ENCODE assay signal across 8 mouse cellular contexts in the genomic region with DNA sequence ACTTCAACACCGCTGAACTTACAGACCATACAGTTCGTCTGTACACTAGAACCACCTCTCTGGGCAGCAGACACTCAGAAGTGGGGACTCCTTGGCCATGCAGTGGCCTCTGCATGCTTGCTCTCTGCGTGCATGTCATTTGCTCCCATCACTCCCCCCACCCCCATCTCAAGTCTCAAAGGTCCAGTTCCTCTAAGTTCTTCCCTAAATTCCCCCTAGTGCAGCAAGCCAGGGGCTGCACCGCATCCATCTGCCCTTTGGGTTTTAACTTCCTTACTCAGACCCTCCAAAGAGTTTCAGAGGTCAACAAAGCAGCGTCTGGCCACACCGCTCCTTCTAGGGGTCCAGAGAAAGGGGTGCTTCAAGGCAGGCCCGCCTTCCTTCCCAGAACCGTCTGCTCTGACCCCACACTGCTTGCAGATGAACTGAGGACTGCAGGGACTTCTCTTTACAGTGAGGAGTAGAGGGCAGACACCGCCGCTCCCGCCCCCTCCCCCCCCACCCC. TPM values are rescaled to one million over a fixed set of nuclear protein-coding genes. Genes with fewer than 3 reads are reported as not detected.
DNase-seq lines count a peak whose midpoint lies in the region; ATAC-seq and TF ChIP-seq lines count a peak whose summit lies in the region.

No protein-coding gene starts in this region.

- no peaks in the 10 kb centered on the region for H3K27me3 ChIP-seq in erythroblast, embryonic 14.5 days (ENCODE audit: control insufficient read depth)
- H3K27me3 ChIP-seq in ES-Bruce4 (ENCODE audit: control insufficient read depth, insufficient read depth, low read length, poor library complexity, severe bottlenecking): no peaks in the 10 kb centered on the region
- no peaks in the 10 kb centered on the region for H3K27me3 ChIP-seq in heart, embryonic 13.5 days (replicated peaks)
- no peaks in the 10 kb centered on the region for H3K27me3 ChIP-seq in liver, embryonic 12.5 days (replicated peaks)
- H3K27me3 ChIP-seq in stomach, embryonic 14.5 days (ENCODE audit: control insufficient read depth, insufficient read depth, low read length): no peaks in the 10 kb centered on the region

- TF ChIP-seq CTCF in ES-Bruce4 (IDR thresholded peaks at IDR 0.05; ENCODE audit: low read depth, low read length): no peak

- no peak for DNase-seq in cerebellum, postnatal 25 days
- no peak for DNase-seq in adrenal gland, postnatal 10 days

- H3K36me3 ChIP-seq in erythroblast, embryonic 14.5 days (ENCODE audit: control insufficient read depth): peaks cover 85% of the 10 kb centered on the region
- H3K36me3 ChIP-seq in ES-Bruce4 (ENCODE audit: control insufficient read depth, insufficient read depth, low read length, poor library complexity, severe bottlenecking): no peaks in the 10 kb centered on the region
- H3K36me3 ChIP-seq in heart, embryonic 13.5 days: peaks cover 46% of the 10 kb centered on the region
- peaks cover 27% of the 10 kb centered on the region for H3K36me3 ChIP-seq in liver, embryonic 12.5 days
- H3K36me3 ChIP-seq in stomach, embryonic 14.5 days (ENCODE audit: control insufficient read depth, insufficient read depth, low read length): peaks cover 7% of the 10 kb centered on the region

- ATAC-seq in erythroblast, adult 5-6 weeks (replicated peaks; ENCODE audit: low FRiP score, poor library complexity, severe bottlenecking): no peak
- peak; percentile 21; the same call in 1 of the 2 replicates for ATAC-seq in heart, embryonic 13.5 days (ENCODE audit: extremely low read depth, insufficient number of reproducible peaks, low FRiP score, low TSS enrichment)
- no peak for ATAC-seq in liver, embryonic 12.5 days
- no peak; the same call in 1 of the 2 replicates for ATAC-seq in stomach, embryonic 14.5 days (ENCODE audit: insufficient number of reproducible peaks, insufficient read depth, low FRiP score, low read depth)

- peak overlapping the region; percentile 70 for H3K9ac ChIP-seq in ES-Bruce4 (ENCODE audit: low read depth, poor library complexity, severe bottlenecking)
- peak overlapping the region; percentile 81 for H3K9ac ChIP-seq in heart, embryonic 13.5 days
- H3K9ac ChIP-seq in liver, embryonic 12.5 days: peak overlapping the region; percentile 79
- H3K9ac ChIP-seq in stomach, embryonic 14.5 days (replicated peaks; ENCODE audit: low read depth, low read length): 0 out of 2 replicates have a peak overlapping the region, but pooled peaks have one; percentile 10

- peak overlapping the region; percentile 67 for H3K4me2 ChIP-seq in heart, embryonic 13.5 days
- peak overlapping the region; percentile 83 for H3K4me2 ChIP-seq in liver, embryonic 12.5 days
- peak overlapping the region; percentile 23 for H3K4me2 ChIP-seq in stomach, embryonic 14.5 days (replicated peaks; ENCODE audit: low read depth, low read length)

- H3K9me3 ChIP-seq in erythroblast, embryonic 14.5 days (ENCODE audit: control insufficient read depth, low read length): no peaks in the 10 kb centered on the region
- no peaks in the 10 kb centered on the region for H3K9me3 ChIP-seq in ES-Bruce4 (replicated peaks; ENCODE audit: control insufficient read depth, insufficient read depth, low read length, poor library complexity, severe bottlenecking)
- no peaks in the 10 kb centered on the region for H3K9me3 ChIP-seq in heart, embryonic 13.5 days
- no peaks in the 10 kb centered on the region for H3K9me3 ChIP-seq in liver, embryonic 12.5 days (replicated peaks)
- H3K9me3 ChIP-seq in stomach, embryonic 14.5 days (ENCODE audit: control insufficient read depth, low read depth, low read length): no peaks in the 10 kb centered on the region

- H3K27ac ChIP-seq in ES-Bruce4 (ENCODE audit: insufficient read depth, low read length): peak overlapping the region; percentile 97
- peak overlapping the region; percentile 96 for H3K27ac ChIP-seq in heart, embryonic 13.5 days (replicated peaks)
- H3K27ac ChIP-seq in liver, embryonic 12.5 days: peak overlapping the region; percentile 99
- peak overlapping the region; percentile 95 for H3K27ac ChIP-seq in stomach, embryonic 14.5 days (ENCODE audit: low read length)

- TF ChIP-seq POLR2A in ES-Bruce4 (IDR thresholded peaks at IDR 0.05; ENCODE audit: insufficient read depth, low read length): no peak

- peaks cover 88% of the 10 kb centered on the region for H3K4me1 ChIP-seq in erythroblast, embryonic 14.5 days (ENCODE audit: control insufficient read depth)
- H3K4me1 ChIP-seq in ES-Bruce4 (ENCODE audit: control insufficient read depth, insufficient read depth, low read length): peaks cover 5% of the 10 kb centered on the region
- peaks cover 74% of the 10 kb centered on the region for H3K4me1 ChIP-seq in heart, embryonic 13.5 days
- peaks cover 85% of the 10 kb centered on the region for H3K4me1 ChIP-seq in liver, embryonic 12.5 days
- H3K4me1 ChIP-seq in stomach, embryonic 14.5 days (ENCODE audit: control insufficient read depth, insufficient read depth, low read length): peaks cover 50% of the 10 kb centered on the region

- no peak for TF ChIP-seq EP300 in ES-Bruce4 (IDR thresholded peaks at IDR 0.05; ENCODE audit: insufficient read depth, low read depth, low read length)

- WGBS in heart, embryonic 13.5 days: 6% methylated on average over 11 of the region's 11 CpGs
- 9% methylated on average over 11 of the region's 11 CpGs for whole genome bisulfite sequencing in liver, embryonic 12.5 days (ENCODE audit: insufficient replicate concordance)
- WGBS in stomach, embryonic 14.5 days: 12% methylated on average over 11 of the region's 11 CpGs

- H3K4me3 ChIP-seq in erythroblast, embryonic 14.5 days (replicated peaks): peak overlapping the region; percentile 66
- peak overlapping the region; percentile 75 for H3K4me3 ChIP-seq in ES-Bruce4 (ENCODE audit: low read depth, low read length)
- peak overlapping the region; percentile 31 for H3K4me3 ChIP-seq in heart, embryonic 13.5 days
- peak overlapping the region; percentile 50 for H3K4me3 ChIP-seq in liver, embryonic 12.5 days
- no peak overlapping the region for H3K4me3 ChIP-seq in stomach, embryonic 14.5 days (ENCODE audit: low read depth, low read length)

RNA-seq across cellular contexts. Expression of gene Adamtsl4, which starts 14.0 kb away (rescaled TPM):
- polyA plus RNA-seq in erythroblast, embryonic 14.5 days (2012): 0.22 TPM in 1 of 2 replicates, not detected in the other
- not detected in 2 replicates for total RNA-seq in erythroblast, adult 5-6 weeks (2015; ENCODE audit: low replicate concordance)
- total RNA-seq in erythroblast, adult 5-6 weeks (2017; ENCODE audit: low replicate concordance): not detected in 2 replicates
- 6.9 and 10.1 TPM in 2 replicates for polyA plus RNA-seq in ES-Bruce4 (2011; ENCODE audit: insufficient read depth, insufficient read length, low read depth, missing spikeins)
- 4.8 and 7.3 TPM in 2 replicates for polyA plus RNA-seq in heart, embryonic 13.5 days (2015; fragmentation: Nextera tagmentation; extraction: Ambion mirVana)
- polyA plus RNA-seq in liver, embryonic 12.5 days (2016; fragmentation: Nextera tagmentation; extraction: Ambion mirVana): 0.30 and 0.35 TPM in 2 replicates
- polyA plus RNA-seq in stomach, embryonic 14.5 days (2014; fragmentation: Nextera tagmentation; extraction: Ambion mirVana): 3.1 and 5.3 TPM in 2 replicates
- 10 to 100 TPM; 13.3 to 13.4 TPM for total RNA-seq in adrenal gland, postnatal 10 days (2021)

RNA-seq across cellular contexts. Expression of gene Mcl1, which starts 15.2 kb away (rescaled TPM):
- 31.1 and 36.9 TPM in 2 replicates for polyA plus RNA-seq in erythroblast, embryonic 14.5 days (2012)
- total RNA-seq in erythroblast, adult 5-6 weeks (2015; ENCODE audit: low replicate concordance): 83.2 and 113 TPM in 2 replicates
- 70.6 and 76.3 TPM in 2 replicates for total RNA-seq in erythroblast, adult 5-6 weeks (2017; ENCODE audit: low replicate concordance)
- 247 and 264 TPM in 2 replicates for polyA plus RNA-seq in ES-Bruce4 (2011; ENCODE audit: insufficient read depth, insufficient read length, low read depth, missing spikeins)
- polyA plus RNA-seq in heart, embryonic 13.5 days (2015; fragmentation: Nextera tagmentation; extraction: Ambion mirVana): 36.0 and 36.2 TPM in 2 replicates
- 66.5 and 73.8 TPM in 2 replicates for polyA plus RNA-seq in liver, embryonic 12.5 days (2016; fragmentation: Nextera tagmentation; extraction: Ambion mirVana)
- polyA plus RNA-seq in stomach, embryonic 14.5 days (2014; fragmentation: Nextera tagmentation; extraction: Ambion mirVana): 47.0 and 61.2 TPM in 2 replicates
- 100 to 1,000 TPM; 116 to 144 TPM for total RNA-seq in adrenal gland, postnatal 10 days (2021)

RNA-seq across cellular contexts. Expression of gene Ensa, which starts 49.0 kb away (rescaled TPM):
- 2.8 and 4.2 TPM in 2 replicates for polyA plus RNA-seq in erythroblast, embryonic 14.5 days (2012)
- total RNA-seq in erythroblast, adult 5-6 weeks (2015; ENCODE audit: low replicate concordance): 30.9 and 34.1 TPM in 2 replicates
- 52.8 and 58.1 TPM in 2 replicates for total RNA-seq in erythroblast, adult 5-6 weeks (2017; ENCODE audit: low replicate concordance)
- polyA plus RNA-seq in ES-Bruce4 (2011; ENCODE audit: insufficient read depth, insufficient read length, low read depth, missing spikeins): 67.4 and 68.5 TPM in 2 replicates
- 46.5 and 53.1 TPM in 2 replicates for polyA plus RNA-seq in heart, embryonic 13.5 days (2015; fragmentation: Nextera tagmentation; extraction: Ambion mirVana)
- 42.9 and 45.0 TPM in 2 replicates for polyA plus RNA-seq in liver, embryonic 12.5 days (2016; fragmentation: Nextera tagmentation; extraction: Ambion mirVana)
- 76.3 and 81.3 TPM in 2 replicates for polyA plus RNA-seq in stomach, embryonic 14.5 days (2014; fragmentation: Nextera tagmentation; extraction: Ambion mirVana)
- total RNA-seq in adrenal gland, postnatal 10 days (2021): 10 to 100 TPM; 67.8 to 68.1 TPM

Comparison
In these comparisons a context has a peak if more than half of its experiments do, and no peak if none do; other contexts are left out.
1. H3K9ac ChIP-seq: peak in every context shown above with its lines; median percentile 81 in heart, embryonic 13.5 days; 79 in liver, embryonic 12.5 days; 70 in ES-Bruce4; 10 in stomach, embryonic 14.5 days.
2. H3K4me2 ChIP-seq: peak in every context shown above with its lines; median percentile 83 in liver, embryonic 12.5 days; 67 in heart, embryonic 13.5 days; 23 in stomach, embryonic 14.5 days.